Mouse (Mus musculus) E14TG2a.4 (cell line): ENCODE data around the gene Zfr2.

Experiments
- CTCF ChIP-seq: conservative IDR thresholded peaks from 2 replicates; pipeline ENCODE4 v1.5.1; 2014; ENCODE audit warnings: low read length
- NANOG ChIP-seq: IDR thresholded peaks from 2 replicates; pipeline ENCODE4 v1.6.1; 2014; ENCODE audit warnings: borderline replicate concordance, low read length, mixed read lengths

GRCm38 (mm10) chr10:81254886-81255285 lies 21.9 kb downstream of the Zfr2 start:
- TF ChIP-seq CTCF: no peak
- TF ChIP-seq NANOG: no peak
